Mouse (Mus musculus): ENCODE data around the gene Espn. TPM values are rescaled to one million over a fixed set of nuclear protein-coding genes. Genes with fewer than 3 reads are reported as not detected.

Espn gene
- total and polyA plus RNA-seq, 3 experiments, result 2.4 to 3.2 (median 2.5) TPM

DNA sequence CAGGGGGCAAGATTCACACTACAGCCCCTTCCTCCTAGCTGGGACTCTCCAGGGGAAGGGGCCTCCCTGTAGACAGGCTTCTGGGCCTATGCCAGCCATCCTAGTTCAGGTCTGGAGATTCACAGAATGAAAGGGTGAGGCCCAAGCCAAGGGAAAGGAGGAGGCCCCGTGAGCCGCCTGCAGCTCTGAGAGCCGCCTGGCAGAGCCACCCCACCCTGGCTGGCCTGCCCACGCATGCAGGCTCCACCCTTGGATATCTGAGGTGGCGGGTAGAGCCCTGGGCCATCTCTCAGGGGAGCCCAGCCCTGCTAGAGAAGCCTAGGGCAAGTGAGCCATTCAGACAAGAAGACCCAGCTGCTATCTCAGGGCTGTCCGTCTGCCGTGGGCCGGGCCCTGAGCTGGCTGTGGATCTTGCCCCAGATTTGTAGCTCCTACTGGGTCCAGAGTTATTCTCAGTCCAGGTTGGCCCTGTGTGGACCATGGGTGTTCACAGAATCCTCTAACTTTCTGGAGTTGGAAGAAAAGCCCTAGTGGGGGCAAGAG, 59.3 kb downstream of the Espn start:
- peak in 1 of 2 experiments; percentile 25 for DNase-seq
- H3K4me3 ChIP-seq, result no peak overlapping the region
- H3K79me2 ChIP-seq (replicated peaks; ENCODE audit: control insufficient read depth, insufficient read depth, low read length), result no peaks in the 10 kb centered on the region
- H3K4me1 ChIP-seq (ENCODE audit: control insufficient read depth, insufficient read depth, low read length), result peaks cover 4% of the 10 kb centered on the region
- H3K27ac ChIP-seq, result no peak overlapping the region
- H3K9ac ChIP-seq (ENCODE audit: low read depth, low read length), result no peak overlapping the region
- 63% methylated on average over 8 of the region's 8 CpGs for WGBS
- TF ChIP-seq EP300 (IDR thresholded peaks at IDR 0.05; ENCODE audit: insufficient read depth, low read depth, low read length) (no peak), POLR2A (IDR thresholded peaks at IDR 0.05; ENCODE audit: insufficient read depth, low read depth, low read length) (no peak), CTCF (IDR thresholded peaks at IDR 0.05) (no peak)
- intact Hi-C loops (cut with DNase I), result no loop called here
- H3K27me3 ChIP-seq (ENCODE audit: control insufficient read depth, insufficient read depth, low read length), result no peaks in the 10 kb centered on the region
- H3K36me3 ChIP-seq (ENCODE audit: control insufficient read depth, insufficient read depth, low read length), result no peaks in the 10 kb centered on the region

DNA sequence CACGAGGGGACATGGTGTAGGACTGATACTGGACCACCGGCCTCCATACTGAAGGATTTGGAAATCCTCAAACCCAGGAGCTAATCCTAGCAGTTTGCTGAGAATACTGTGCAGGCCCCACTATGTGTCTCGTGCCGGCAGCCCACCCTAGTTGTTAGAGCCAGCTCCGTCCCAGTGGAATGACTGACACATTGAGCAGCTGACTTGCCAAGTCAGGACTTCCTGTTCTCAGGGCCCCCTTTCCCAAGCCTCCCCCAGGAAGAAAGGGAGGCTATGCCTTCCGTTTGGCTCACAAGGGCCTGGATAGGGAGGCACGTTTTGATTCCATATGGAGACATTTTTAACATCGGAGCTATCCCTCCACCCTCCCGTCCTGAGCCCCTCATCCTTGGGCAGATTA, 62.0 kb downstream of the Espn start:
- peaks cover 7% of the 10 kb centered on the region for H3K4me1 ChIP-seq (ENCODE audit: control insufficient read depth, insufficient read depth, low read length)
- no peak overlapping the region for H3K27ac ChIP-seq
- WGBS, result 48% methylated on average over 9 of the region's 9 CpGs
- TF ChIP-seq POLR2A (IDR thresholded peaks at IDR 0.05; ENCODE audit: insufficient read depth, low read depth, low read length) (no peak), CTCF (IDR thresholded peaks at IDR 0.05) (no peak), EP300 (IDR thresholded peaks at IDR 0.05; ENCODE audit: insufficient read depth, low read depth, low read length) (no peak)
- intact Hi-C loops (cut with DNase I), result no loop called here
- no peak overlapping the region for H3K4me3 ChIP-seq
- no peaks in the 10 kb centered on the region for H3K27me3 ChIP-seq (ENCODE audit: control insufficient read depth, insufficient read depth, low read length)
- no peaks in the 10 kb centered on the region for H3K36me3 ChIP-seq (ENCODE audit: control insufficient read depth, insufficient read depth, low read length)
- DNase-seq, result peak in 1 of 2 experiments; percentile 18
- no peaks in the 10 kb centered on the region; the same call in 1 of the 2 replicates for H3K79me2 ChIP-seq (replicated peaks; ENCODE audit: control insufficient read depth, insufficient read depth, low read length)
- no peak overlapping the region for H3K9ac ChIP-seq (ENCODE audit: low read depth, low read length)

DNA sequence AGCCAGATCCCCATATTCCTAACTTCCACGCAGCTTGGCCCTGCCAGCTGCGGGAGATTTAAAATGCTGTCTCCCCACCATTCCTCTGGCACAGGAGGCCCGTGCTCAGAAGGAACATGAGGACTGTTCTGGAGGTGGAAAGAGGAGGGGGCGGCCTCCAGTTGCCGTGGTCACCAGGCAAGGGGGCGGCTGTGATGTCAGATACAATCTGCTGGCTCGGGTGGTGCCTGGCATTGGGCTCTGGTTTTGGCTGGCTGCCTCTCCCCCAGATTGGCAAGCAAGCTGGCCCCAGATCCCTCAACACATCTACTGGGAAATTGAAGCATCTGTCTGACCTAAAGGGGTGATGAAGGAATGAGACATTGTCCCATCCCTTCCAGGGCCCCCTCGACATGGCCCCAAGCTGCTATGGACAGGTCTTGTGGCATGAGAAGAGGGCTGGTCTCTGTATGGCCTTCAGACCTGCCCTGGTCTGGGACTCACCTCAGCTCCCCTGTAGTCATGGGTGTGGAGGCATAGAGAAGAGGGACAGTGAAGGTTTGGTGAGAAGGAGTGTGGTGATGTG, 63.5 kb downstream of the Espn start:
- Histone ChIP-seq H3K27me3 (ENCODE audit: control insufficient read depth, insufficient read depth, low read length) (no peaks in the 10 kb centered on the region), H3K27ac (no peak overlapping the region; the same call in 1 of the 2 replicates), H3K9ac (ENCODE audit: low read depth, low read length) (no peak overlapping the region), H3K4me1 (ENCODE audit: control insufficient read depth, insufficient read depth, low read length) (peaks cover 7% of the 10 kb centered on the region), H3K79me2 (replicated peaks; ENCODE audit: control insufficient read depth, insufficient read depth, low read length) (no peaks in the 10 kb centered on the region; the same call in 1 of the 2 replicates), H3K36me3 (ENCODE audit: control insufficient read depth, insufficient read depth, low read length) (no peaks in the 10 kb centered on the region), H3K4me3 (no peak overlapping the region)
- DNase-seq, result peak in 1 of 2 experiments; percentile 18
- WGBS, result 74% methylated on average over 8 of the region's 8 CpGs
- intact Hi-C loops (cut with DNase I), result no loop called here
- TF ChIP-seq CTCF (IDR thresholded peaks at IDR 0.05) (no peak), POLR2A (IDR thresholded peaks at IDR 0.05; ENCODE audit: insufficient read depth, low read depth, low read length) (no peak), EP300 (IDR thresholded peaks at IDR 0.05; ENCODE audit: insufficient read depth, low read depth, low read length) (no peak)

DNA sequence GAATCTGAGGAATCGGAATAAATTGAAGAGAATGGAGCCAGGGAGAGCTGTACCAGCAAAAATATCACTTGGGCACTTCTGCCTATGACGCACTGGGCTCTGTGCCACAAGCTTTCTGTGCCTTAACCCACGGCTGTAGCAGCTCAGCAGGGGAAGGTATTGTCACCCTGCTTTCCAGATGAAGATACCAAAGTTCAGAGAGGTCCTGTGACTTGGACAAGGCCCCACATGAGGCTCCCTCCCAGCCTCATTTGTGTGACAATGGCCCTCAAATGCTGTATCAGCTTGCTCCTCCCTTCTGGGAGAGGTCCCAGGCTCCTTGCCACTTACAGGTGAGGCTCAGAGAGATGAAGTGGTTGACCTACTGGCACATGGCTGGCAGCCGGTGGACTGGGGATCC, 64.0 kb downstream of the Espn start:
- Histone ChIP-seq H3K79me2 (replicated peaks; ENCODE audit: control insufficient read depth, insufficient read depth, low read length) (no peaks in the 10 kb centered on the region; the same call in 1 of the 2 replicates), H3K9ac (ENCODE audit: low read depth, low read length) (no peak overlapping the region), H3K4me3 (no peak overlapping the region), H3K36me3 (ENCODE audit: control insufficient read depth, insufficient read depth, low read length) (no peaks in the 10 kb centered on the region), H3K27ac (no peak overlapping the region; the same call in 1 of the 2 replicates), H3K4me1 (ENCODE audit: control insufficient read depth, insufficient read depth, low read length) (peaks cover 7% of the 10 kb centered on the region), H3K27me3 (ENCODE audit: control insufficient read depth, insufficient read depth, low read length) (no peaks in the 10 kb centered on the region)
- DNase-seq, result peak in 1 of 2 experiments; percentile 45
- 50% methylated on average over 4 of the region's 4 CpGs for whole genome bisulfite sequencing
- TF ChIP-seq POLR2A (IDR thresholded peaks at IDR 0.05; ENCODE audit: insufficient read depth, low read depth, low read length), result no peak
- no peak for TF ChIP-seq CTCF (IDR thresholded peaks at IDR 0.05)
- no peak for TF ChIP-seq EP300 (IDR thresholded peaks at IDR 0.05; ENCODE audit: insufficient read depth, low read depth, low read length)
- intact Hi-C loops (cut with DNase I), result no loop called here

DNA sequence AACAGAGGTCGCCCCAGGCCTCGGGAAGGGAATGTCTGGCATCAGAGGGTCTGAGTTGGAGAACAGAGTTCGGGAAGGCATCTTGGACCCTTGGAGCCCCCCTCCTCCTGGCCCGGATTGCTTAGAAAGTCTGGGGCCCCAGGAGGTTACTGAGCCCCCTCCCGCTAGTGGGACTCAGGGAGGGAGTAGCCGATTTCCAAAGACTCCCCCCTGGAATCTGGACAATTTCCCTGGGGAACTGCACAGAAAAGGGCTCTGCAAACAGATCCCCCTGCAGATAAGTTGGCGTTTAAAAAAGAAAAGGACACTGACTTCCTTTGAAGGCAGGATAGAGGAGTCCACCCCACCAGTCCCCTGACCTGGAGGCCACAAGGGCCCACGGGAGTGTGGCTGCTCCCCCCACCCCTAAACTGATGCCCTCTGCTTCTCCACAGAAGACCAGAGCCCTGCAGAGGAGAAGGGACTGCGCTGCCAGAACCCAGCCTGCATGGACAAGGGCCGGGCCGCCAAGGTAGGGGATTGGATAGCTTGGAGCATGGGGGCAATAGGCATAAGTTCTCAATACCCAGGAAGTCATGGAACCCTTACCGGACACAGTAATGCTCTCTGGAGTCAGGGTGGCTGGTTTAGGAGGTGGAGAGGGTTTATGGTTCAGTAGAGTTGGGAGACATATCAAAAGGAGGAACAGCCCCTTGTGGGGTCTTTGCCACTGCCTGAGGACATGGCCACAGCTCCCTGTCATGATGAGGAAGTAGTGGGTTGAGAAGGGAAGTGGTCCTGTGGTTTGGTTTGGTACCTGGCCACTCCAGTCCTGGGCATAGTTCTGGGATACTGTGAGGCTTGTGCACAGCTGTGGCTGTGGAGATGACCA, 64.7 kb downstream of the Espn start:
- peak in 1 of 2 experiments; percentile 34 for DNase-seq
- TF ChIP-seq EP300 (IDR thresholded peaks at IDR 0.05; ENCODE audit: insufficient read depth, low read depth, low read length), result no peak
- TF ChIP-seq CTCF (IDR thresholded peaks at IDR 0.05), result no peak
- no peak for TF ChIP-seq POLR2A (IDR thresholded peaks at IDR 0.05; ENCODE audit: insufficient read depth, low read depth, low read length)
- H3K4me1 ChIP-seq (ENCODE audit: control insufficient read depth, insufficient read depth, low read length), result peaks cover 7% of the 10 kb centered on the region
- peak overlapping the region; percentile 78 for H3K4me3 ChIP-seq
- peak overlapping the region; percentile 80 for H3K27ac ChIP-seq
- intact Hi-C loops (cut with DNase I), result no loop called here
- H3K79me2 ChIP-seq (replicated peaks; ENCODE audit: control insufficient read depth, insufficient read depth, low read length), result no peaks in the 10 kb centered on the region; the same call in 1 of the 2 replicates
- peak overlapping the region; percentile 97 for H3K9ac ChIP-seq (ENCODE audit: low read depth, low read length)
- no peaks in the 10 kb centered on the region for H3K27me3 ChIP-seq (ENCODE audit: control insufficient read depth, insufficient read depth, low read length)
- 13% methylated on average over 12 of the region's 12 CpGs for WGBS
- no peaks in the 10 kb centered on the region for H3K36me3 ChIP-seq (ENCODE audit: control insufficient read depth, insufficient read depth, low read length)

Measured in heart, adult 2 months (tissue).